Mouse (Mus musculus) adrenal gland, postnatal 10 days (tissue): ENCODE data around the gene Sfmbt2. TPM values are rescaled to one million over a fixed set of nuclear protein-coding genes. Genes with fewer than 3 reads are reported as not detected.

Source experiments
- DNase-seq: peaks from one replicate; pipeline ENCODE4 v3.0.0; 2021; ENCODE audit warnings: mixed read lengths
- total RNA-seq, 2 experiments: library from RNA; stranded (reverse); gene quantifications; 2 replicates each; pipeline ENCODE4 v1.2.3; 2021

The Sfmbt2 gene
- total RNA-seq, 2 experiments from 2014 or later, result 1.4 TPM

DNA sequence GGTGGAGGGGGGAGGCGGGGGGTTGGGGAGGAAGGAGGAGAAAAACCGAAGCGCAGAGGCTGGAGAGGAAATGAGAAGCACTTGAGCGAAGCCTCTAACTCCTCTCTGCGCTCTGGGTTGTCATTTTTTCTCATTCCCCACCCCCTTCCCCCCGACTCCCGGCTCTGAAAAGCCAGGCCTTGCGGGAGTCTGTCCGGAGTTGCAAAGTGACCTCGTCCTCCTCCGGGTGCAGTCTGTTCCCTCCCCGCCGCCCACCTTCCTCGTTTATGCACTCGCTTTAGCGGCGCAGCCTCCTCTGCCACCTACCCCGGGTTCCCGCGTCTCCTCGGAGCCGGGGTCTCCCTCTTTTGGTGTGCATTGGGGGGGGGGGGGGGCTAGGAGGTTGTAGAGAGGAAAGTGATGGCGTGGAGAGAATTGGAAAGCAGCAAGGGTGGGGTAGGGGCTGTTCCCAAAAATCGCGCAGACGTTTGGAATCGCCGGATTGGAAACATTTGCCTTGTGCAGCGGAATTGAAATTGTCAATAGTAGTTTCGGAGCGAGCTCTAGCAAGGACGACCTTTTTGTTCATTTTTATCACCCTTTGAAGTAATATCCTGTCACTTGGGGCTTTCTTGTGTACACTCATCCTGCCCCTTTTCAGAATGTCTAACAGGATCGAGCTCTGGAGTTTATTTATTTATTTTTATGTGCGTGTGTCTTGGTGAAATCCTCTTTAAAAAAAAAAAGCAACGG, 2.6 kb downstream of the Sfmbt2 start:
- peak; percentile 26 for DNase-seq

DNA sequence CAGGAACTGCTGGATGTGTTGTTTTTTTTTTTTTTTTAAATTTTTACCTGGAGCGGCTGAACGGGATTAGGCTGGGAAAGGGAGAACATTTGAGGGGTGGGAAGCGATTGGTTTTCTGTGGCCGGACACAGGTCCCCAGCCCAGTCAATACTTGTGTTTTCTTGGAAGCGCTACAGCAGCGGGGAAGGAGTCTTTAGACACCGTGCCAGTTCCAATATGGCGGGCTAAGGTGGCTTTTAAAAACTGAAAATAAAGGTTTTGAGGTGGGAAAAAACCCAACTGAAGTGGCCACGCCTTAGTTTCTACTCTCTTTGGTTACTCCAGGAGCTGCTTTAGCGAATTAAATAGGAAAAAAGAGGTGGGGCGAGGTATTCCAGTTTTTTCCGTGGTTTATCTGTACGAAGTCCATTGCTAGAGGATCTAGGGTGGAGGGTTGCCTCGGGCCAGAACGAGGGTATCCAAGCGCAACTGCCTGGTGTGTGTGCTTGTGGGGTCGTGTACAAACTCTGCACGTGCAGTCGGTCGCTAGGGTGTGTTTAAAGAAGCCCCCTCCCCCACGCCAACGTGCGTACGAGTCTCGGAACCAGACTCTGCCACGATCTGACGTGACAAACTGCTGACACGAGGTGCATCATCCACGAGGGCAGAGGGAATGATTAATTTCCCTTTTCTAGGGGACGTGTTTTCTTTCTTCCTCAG, 3.3 kb downstream of the Sfmbt2 start:
- DNase-seq, result peak; percentile 9

DNA sequence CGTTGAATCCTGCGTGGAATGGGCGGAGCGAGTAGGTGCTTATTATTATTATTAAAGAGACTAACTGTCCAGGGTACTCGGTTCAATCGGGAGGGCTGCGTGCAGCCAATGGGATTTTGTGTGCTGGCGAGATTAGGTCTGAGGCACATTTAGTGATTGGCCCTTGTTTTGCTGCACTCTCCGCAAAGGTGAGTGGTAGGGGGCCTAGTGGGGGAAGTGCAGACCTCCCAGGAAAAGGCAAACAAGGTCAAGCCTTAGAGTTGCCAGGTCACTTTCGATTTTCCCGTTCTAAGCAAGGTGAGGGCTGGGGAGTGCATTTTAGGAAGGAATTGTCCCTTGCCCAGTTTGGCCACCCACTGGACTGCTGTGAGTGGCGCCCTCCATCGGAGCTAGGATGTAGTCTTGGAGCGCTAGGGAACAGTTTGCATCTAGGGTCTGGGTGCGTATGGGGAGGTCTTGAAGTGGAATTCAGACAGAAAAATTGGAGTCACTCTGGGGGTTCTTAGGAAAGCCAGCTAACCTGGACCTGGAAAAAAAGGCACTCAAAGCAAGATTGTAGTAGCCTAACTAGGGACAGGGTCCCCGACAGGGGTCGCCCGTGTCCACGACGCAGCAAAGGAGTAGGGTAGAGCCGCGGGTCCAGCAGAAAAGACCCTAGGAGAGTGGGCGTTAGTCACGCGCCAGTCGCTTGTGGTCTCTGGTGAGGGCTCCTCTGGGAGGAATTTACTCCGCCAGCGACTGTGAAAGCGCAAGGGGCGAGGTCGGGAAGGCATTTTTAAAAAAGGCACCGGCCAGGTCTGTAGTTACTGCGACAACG, 4.1 kb downstream of the Sfmbt2 start:
- peak; percentile 48 for DNase-seq

DNA sequence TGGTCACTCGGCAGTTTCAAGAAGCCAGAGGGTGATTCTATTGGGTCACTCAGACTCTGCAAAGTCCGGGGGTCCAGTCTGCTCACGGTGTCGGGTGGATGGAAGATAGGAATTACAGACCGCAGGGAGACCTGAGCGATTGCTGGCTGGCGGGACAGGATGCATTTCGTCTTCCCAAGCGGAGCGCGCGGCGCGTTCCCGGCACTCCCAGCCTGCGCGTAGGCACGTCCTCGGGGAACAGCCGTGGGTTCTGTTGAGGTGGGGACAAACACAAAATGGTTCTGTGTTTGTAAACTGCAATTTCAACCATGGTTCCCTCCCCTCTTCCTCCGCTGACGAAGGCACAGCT, 4.7 kb downstream of the Sfmbt2 start:
- DNase-seq, result peak; percentile 25

DNA sequence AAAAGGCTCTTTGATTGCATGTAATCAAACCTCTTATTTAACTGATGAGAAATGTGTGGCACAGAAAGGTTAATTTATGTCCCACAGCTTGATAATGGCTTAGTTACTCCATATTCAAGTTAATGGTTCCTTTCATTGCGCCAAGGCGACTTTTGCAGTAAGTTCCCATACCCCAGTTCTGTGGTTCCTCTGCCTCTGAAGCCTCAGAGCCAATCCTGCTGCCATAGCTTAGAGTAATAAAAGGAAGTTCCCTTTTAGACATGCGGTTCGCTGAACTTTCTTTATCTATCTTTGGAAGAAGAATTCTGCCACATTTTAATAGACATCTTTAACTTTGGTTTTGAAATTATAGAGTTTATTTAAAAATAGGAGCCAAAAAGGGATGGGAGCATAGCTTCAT, 19.7 kb downstream of the Sfmbt2 start:
- DNase-seq, result no peak

GRCm38 (mm10) chr2:10390791-10391190, 20.5 kb downstream of the Sfmbt2 start:
- no peak for DNase-seq

DNA sequence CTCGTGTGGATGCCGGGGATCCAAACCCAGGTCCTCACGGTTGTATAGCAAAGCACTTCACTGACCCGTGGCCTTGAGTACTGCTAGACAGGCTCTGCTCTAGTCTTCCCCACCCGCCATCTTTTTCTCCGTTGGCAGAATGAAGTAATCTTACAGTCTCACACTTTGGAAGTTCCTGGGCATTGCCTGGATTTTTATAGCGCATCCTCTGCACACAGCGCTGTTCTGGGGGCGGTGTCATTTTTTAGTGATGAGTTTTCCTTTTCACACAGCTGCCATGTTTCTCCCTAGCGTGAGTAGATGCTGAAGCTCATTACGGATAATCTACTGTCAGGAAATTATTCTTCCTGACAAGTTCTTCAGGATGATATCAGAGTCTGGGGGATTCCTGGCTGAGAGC, 24.8 kb downstream of the Sfmbt2 start:
- DNase-seq, result no peak

- no peak for DNase-seq
These were observed 27.5 kb downstream of the Sfmbt2 start for GRCm38 (mm10) chr2:10397790-10398189.

DNA sequence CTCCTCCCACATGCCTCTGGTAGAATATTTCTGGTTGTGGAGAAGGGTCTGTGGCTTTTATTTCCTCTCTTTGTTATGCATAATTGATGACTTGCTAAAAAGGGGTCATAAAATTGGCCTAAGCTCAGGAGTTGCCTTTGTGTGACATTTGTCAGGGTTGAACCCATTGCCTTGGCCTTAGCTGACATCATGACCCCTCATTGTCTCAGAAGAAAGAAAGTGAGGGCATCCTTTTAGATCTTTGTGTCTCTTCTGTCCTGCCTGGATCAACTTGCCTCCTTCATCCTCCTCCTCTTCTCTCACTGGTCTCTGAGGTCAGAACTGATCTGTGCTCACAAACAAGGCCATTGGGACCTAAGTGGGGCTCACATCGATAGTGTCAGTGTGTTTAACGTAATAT, 35.8 kb downstream of the Sfmbt2 start:
- DNase-seq, result no peak

DNA sequence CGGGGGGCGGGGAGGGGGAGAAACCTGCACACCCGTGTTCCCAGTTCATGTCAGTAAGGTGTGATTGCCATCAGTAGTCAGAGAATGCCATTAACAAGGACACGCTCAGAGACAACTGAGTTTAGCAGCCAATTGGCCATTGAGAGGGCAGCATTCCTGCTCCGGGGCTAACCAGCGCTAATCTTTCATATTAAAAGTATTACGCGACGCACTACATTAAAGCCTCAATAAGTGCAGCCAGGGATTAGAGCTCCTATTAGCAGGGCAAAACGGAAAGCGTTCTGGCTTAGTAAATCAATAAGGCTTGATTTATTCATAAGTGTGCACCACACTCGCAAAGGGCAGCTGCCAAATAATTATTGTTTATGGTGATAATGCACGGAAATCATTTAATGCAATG, 39.1 kb downstream of the Sfmbt2 start:
- no peak for DNase-seq

DNA sequence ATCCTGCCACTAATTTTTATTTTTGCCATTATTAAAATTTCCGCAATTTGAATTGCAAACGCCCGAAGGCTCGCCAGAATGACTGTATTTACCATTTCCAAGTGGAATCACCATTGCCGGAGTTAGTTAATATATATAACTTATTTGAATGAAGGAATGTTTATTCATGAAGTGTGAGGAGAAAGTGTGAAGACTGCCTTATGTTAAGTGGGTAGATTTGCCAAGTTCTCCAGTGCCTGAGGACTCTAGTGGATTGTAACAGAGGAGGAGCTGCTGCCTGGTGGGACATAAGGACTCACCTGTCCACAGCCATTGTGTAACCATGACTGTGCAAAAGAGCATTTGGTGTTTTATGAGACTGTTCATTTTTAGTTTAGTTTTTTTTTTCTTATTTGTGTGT, 39.8 kb downstream of the Sfmbt2 start:
- no peak for DNase-seq

- no peak for DNase-seq
These were observed 50.7 kb downstream of the Sfmbt2 start for GRCm38 (mm10) chr2:10420944-10421420.

- no peak for DNase-seq
These were observed 67.0 kb downstream of the Sfmbt2 start for GRCm38 (mm10) chr2:10437290-10437689.

DNA sequence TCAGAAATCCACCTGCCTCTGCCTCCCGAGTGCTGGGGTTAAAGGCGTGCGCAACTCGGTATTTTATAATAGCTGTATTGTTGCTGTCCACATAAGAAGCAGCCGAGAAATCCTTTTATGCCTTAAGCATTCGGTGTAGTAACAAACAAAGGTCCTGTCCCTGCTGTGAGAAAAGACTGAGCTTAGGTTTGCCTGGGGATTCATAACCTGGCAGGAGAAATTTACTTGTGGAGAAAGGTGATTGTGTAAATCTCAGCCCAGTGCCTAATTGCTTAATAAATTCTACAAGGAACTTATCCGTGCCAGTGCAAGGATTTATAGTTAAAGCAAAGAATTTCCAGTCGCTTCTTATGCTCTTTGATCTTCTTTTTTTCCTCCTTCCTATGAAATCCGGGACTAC, 71.5 kb downstream of the Sfmbt2 start:
- no peak for DNase-seq

- no peak for DNase-seq
These were observed 83.3 kb downstream of the Sfmbt2 start for GRCm38 (mm10) chr2:10453577-10453976.

- DNase-seq, result no peak
These were observed 88.0 kb downstream of the Sfmbt2 start for GRCm38 (mm10) chr2:10458309-10458708.

GRCm38 (mm10) chr2:10516516-10516915, 146.2 kb downstream of the Sfmbt2 start:
- no peak for DNase-seq

DNA sequence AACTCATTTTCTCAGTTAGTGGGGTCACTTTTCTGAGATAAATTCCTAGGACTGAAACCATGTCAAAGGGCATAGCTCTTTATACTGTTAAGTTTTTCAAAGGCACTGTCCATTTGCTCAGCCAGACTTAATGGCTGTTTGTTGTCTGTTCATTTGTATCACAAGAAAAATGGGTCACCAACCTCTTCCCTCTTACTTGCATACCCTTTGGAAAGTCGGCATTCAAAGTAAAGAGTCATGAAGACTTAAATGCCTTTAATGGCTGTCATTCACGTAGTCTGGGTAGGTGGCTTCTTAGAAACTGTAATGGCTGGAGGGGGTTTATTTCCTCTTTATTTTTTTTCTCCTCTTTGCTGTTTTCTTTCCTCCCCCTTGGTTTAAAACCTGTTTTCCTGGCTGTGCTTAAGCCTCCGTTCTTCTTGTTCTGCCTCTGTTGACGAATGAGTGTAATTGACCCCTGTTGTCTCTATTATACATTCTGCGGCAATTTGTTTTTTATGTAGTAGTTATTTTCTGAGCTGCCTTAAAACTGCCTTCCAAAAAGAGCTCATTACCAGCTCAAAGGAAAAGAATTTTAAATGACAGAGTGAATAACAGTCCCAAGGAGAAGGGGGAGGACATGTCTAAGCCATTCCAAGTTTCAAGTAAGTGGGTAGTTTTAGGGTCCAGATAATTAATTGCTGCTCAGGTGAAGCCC, 151.6 kb downstream of the Sfmbt2 start:
- DNase-seq, result no peak

- no peak for DNase-seq
These were observed 155.3 kb downstream of the Sfmbt2 start for GRCm38 (mm10) chr2:10525622-10526021.

GRCm38 (mm10) chr2:10541762-10542161, 171.5 kb downstream of the Sfmbt2 start:
- DNase-seq, result no peak

DNA sequence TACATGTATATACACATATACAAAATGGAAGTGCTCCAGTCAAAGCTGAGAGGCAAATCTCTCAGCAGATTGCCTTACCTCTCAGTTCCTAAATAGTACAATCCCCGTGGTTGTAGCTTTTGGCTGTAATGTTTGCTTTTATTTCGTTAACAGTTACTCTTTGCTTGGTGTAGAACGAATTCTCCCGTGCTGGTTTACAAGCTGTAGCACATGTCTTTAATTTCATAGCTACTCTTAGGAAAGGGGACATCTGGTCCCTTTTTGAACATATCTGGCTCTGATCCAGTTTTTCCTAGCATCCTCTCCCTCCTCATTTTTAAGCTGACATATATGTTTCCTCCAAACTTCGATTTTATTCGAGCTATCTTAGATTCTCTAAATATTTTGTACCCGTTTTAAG, 172.1 kb downstream of the Sfmbt2 start:
- DNase-seq, result no peak

DNA sequence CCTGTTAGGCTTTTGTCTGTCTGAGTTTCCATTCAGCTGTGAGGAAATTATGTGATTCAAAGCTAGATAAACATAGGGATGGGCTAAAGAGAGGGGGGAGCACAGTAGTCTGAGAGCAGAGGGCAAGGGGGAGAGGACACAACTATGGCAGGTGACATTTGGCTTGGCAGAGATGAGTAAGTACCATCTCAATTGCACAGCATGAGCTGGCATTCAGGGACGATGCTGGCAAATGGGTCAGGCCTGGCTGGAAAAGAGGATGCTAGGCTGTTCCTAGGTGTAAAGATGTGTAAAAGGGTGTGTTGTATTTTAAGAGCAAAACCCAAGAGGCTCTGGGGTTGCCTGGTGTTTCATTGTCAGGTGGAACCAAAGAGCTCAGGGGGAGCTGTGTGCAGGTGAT, 188.5 kb downstream of the Sfmbt2 start:
- DNase-seq, result no peak

- DNase-seq, result no peak
These were observed 195.2 kb downstream of the Sfmbt2 start for GRCm38 (mm10) chr2:10565491-10565890.
